Mouse (Mus musculus) olfactory bulb, adult 2 months (tissue): ENCODE results near the gene Kctd8.

Experiments
- CTCF ChIP-seq: fragments of 200-500 bp; IDR thresholded peaks from 2 replicates; pipeline ENCODE4 v1.5.1; 2012; ENCODE audit warnings: low read depth, mild to moderate bottlenecking, low read length, moderate library complexity; ENCODE audit not compliant: insufficient read depth
- POLR2A ChIP-seq: fragments of 200-500 bp; IDR thresholded peaks from 2 replicates; pipeline ENCODE4 v1.6.1; 2012; ENCODE audit warnings: mild to moderate bottlenecking, low read depth, low read length, moderate library complexity; ENCODE audit not compliant: insufficient read depth

- TF ChIP-seq POLR2A (no peak), CTCF (no peak)
These were observed 39.8 kb downstream of the Kctd8 start for GRCm38 (mm10) chr5:69301665-69302064.
